Mouse (Mus musculus) Patski (cell line): Measurements from ENCODE around the gene Ihh. TPM values are rescaled to one million over a fixed set of nuclear protein-coding genes. Genes with fewer than 3 reads are reported as not detected.

Source experiments
- ATAC-seq: fragments of 100-300 bp; one replicate; pipeline ENCODE4 v1.8.0; 2021
- CTCF ChIA-PET: fragments of 350-600 bp; sonication (Branson Sonifier 250); formaldehyde crosslinking; loops from one replicate; lab custom pipeline; 2022; ENCODE audit warnings: inconsistent platforms; lab: Charles Lee
- POLR2A ChIA-PET: fragments of 350-600 bp; sonication (Branson Sonifier 250); formaldehyde crosslinking; loops from one replicate; lab custom pipeline; 2022; ENCODE audit warnings: antibody characterized with exemption, inconsistent platforms; lab: Charles Lee
- DNase-seq: peaks from one replicate; pipeline ENCODE4 v3.0.0-alpha.2; 2011; ENCODE audit warnings: low read depth, low spot score
- H3K27me3 ChIP-seq: fragments of 371-371 bp; one replicate; pipeline ENCODE4 v1.5.1; 2021
- CTCF ChIP-seq: fragments of 100-300 bp; IDR thresholded peaks from one replicate; pipeline ENCODE4 v1.5.1; 2021
- in situ Hi-C: fragments of 300-500 bp; cut with MboI; formaldehyde crosslinking; loops from 3 replicates; pipeline ENCODE4 v1.11.1; 2018; ENCODE audit warnings: low pct_unique_long_range_greater_than_20kb, mixed read lengths
- polyA plus RNA-seq: library from polyadenylated mRNA; unstranded; gene quantifications from one replicate; pipeline ENCODE4 v1.2.3, GENCODE M21; 2021

Ihh gene
- polyA plus RNA-seq, 1 experiment from 2014 or later: 0.13 TPM

GRCm38 (mm10) chr1:74901686-74902085, 49.8 kb downstream of the Ihh start:
- peaks cover 80% of the 10 kb centered on the region for H3K27me3 ChIP-seq
- DNase-seq (no peak), ATAC-seq (no peak)
- CTCF ChIA-PET: interaction anchor here (1.2 kb wide), 2 partner anchors 13 to 32 kb away, joined by 3 to 5 read pairs; no protein-coding TSS in a partner anchor
- TF ChIP-seq CTCF: no peak
- in situ Hi-C loops: no loop called here
- POLR2A ChIA-PET: no interaction called here

- TF ChIP-seq CTCF: no peak
- H3K27me3 ChIP-seq: peaks cover 77% of the 10 kb centered on the region
- CTCF ChIA-PET: interaction anchor here (1.2 kb wide), 2 partner anchors 14 to 31 kb away, joined by 3 to 5 read pairs; no protein-coding TSS in a partner anchor
- no peak for DNase-seq
- no peak for ATAC-seq
- POLR2A ChIA-PET: no interaction called here
- in situ Hi-C loops: no loop called here
Measured at GRCm38 (mm10) chr1:74900341-74901285, 50.9 kb downstream of the Ihh start.

GRCm38 (mm10) chr1:74898656-74899431, 52.6 kb downstream of the Ihh start:
- no peak for DNase-seq
- no peak for ATAC-seq
- peaks cover 68% of the 10 kb centered on the region for H3K27me3 ChIP-seq
- POLR2A ChIA-PET: no interaction called here
- in situ Hi-C loops: no loop called here
- no peak for TF ChIP-seq CTCF
- CTCF ChIA-PET: interaction anchor here (0.7 kb wide), 1 partner anchor 79 kb away, joined by 3 read pairs; no protein-coding TSS in a partner anchor

DNA sequence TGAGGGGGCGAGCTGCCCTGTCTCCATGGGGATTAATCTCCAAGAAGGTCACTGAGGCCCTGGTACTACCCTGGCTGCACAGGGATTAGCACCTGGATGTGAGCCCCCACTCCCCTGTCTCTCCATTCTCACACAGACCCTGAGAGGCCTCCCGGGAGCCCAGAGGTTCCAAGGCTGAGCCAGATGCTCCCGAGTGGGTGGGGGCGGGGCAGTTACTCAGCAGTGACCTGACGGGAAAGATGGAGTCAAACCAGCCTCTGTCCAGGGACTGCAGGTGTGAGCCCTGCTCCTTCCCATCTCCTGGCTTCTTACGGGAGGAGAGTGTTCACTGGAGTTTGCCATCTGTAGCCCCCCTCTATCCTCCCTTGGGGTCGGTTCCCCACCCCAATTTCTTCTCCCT, 53.5 kb downstream of the Ihh start:
- DNase-seq (no peak), ATAC-seq (no peak)
- peaks cover 65% of the 10 kb centered on the region for H3K27me3 ChIP-seq
- ChIA-PET POLR2A (no interaction called here), CTCF (no interaction called here)
- in situ Hi-C loops: no loop called here
- no peak for TF ChIP-seq CTCF

Other genes starting within 250 kb of the Ihh start
- not detected for gene Cyp27a1, start 238.1 kb downstream of the Ihh start, polyA plus RNA-seq
- gene Prkag3, start 202.5 kb downstream of the Ihh start, polyA plus RNA-seq: not detected
- not detected for gene Wnt6, start 179.8 kb downstream of the Ihh start, polyA plus RNA-seq
- gene Wnt10a, start 160.2 kb downstream of the Ihh start, polyA plus RNA-seq: not detected
- not detected for gene Cdk5r2, start 96.7 kb downstream of the Ihh start, polyA plus RNA-seq
- gene Fev, start 66.3 kb downstream of the Ihh start, polyA plus RNA-seq: not detected
- not detected for gene Cryba2, start 58.5 kb downstream of the Ihh start, polyA plus RNA-seq
- not detected for gene Cfap65, start 16.1 kb downstream of the Ihh start, polyA plus RNA-seq
- gene Nhej1, start 173.5 kb upstream of the Ihh start, polyA plus RNA-seq: 7.0 TPM
- 0.12 TPM for gene Slc23a3, start 182.2 kb upstream of the Ihh start, polyA plus RNA-seq
- 64.4 TPM for gene Cnppd1, start 191.0 kb upstream of the Ihh start, polyA plus RNA-seq
- 107 TPM for gene Retreg2, start 191.1 kb upstream of the Ihh start, polyA plus RNA-seq
- gene Zfand2b, start 217.0 kb upstream of the Ihh start, polyA plus RNA-seq: 27.0 TPM
- gene Abcb6, start 228.7 kb upstream of the Ihh start, polyA plus RNA-seq: 25.9 TPM
- gene Ankzf1, start 240.5 kb upstream of the Ihh start, polyA plus RNA-seq: 28.5 TPM
- gene Atg9a, start 240.5 kb upstream of the Ihh start, polyA plus RNA-seq: 33.2 TPM